Mouse (Mus musculus): Measurements from ENCODE around the gene Col9a3. TPM values are rescaled to one million over a fixed set of nuclear protein-coding genes. Genes with fewer than 3 reads are reported as not detected.

Gene Col9a3
- total RNA-seq (2021): 1 to 10 TPM in 1 of 2 experiments, under 1 TPM in 1; 0.53 to 1.2 TPM

DNA sequence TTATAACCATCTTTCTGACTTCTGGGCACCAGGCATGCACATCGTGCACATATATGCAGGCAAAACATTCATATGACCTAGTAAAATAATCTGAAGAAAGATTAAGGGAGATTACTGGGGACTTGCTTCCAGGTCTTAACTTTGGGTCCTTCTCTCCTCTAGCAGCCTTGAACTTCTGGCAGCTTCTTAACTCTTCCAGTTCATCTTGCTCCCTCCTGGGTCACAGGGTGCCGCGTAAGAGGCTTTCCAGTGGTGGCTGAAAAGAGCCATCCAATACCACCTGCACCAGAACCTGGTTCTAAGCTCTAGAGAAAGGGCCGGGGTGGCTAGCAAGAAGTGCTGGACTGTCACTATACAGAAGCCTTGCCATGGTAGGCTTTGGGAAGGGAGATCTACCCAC, at the start of gene Col9a3:
TSS of gene Col9a3 (plus strand) at position 301 of the 400 bp plus-strand sequence.
- no peak for DNase-seq
- intact Hi-C loops (cut with DNase I): no loop called here

DNA sequence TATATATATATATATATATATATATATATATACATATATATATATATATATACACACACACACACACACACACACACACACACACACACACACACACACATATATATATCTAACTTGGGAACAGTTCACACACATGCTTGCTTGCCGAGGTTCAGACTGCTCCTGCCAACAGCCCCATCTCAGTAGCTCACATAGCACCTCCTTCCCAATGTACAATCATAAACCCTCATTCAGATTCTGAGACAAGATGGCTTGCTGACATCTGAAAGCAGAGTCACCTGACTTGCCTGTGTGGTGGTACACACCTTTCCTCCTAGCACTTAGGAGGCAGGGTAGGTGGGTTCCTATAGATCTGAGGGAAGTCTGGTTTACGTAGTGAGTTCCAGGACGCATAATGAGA, 45.2 kb upstream of the Col9a3 start:
- no peak for DNase-seq
- intact Hi-C loops (cut with DNase I): no loop called here

GRCm38 (mm10) chr2:180555219-180555618, 42.4 kb upstream of the Col9a3 start:
- intact Hi-C loops (cut with DNase I): no loop called here
- DNase-seq: no peak

DNA sequence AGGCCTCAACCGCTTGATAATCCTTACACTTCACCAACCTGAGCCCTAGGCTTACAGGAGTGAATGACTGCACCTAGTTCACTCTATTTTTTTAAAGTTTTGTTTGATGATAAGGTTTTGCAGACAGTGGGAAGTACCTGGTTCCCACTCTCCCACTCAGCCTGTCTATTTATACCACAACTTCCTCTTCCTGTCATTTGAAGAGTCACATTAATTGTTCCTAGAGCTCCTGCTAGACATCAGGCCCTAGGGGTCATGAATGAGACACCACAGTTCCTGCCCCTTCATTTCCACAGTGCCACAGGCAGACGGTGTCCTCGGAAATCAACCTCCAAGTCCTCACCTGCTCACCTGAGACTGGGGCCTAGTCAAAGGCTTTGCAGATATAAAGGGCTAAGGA, 41.1 kb upstream of the Col9a3 start:
- no peak for DNase-seq
- intact Hi-C loops (cut with DNase I): no loop called here

- no peak for DNase-seq
- intact Hi-C loops (cut with DNase I): no loop called here
Measured at GRCm38 (mm10) chr2:180560245-180560644, 37.3 kb upstream of the Col9a3 start.

DNA sequence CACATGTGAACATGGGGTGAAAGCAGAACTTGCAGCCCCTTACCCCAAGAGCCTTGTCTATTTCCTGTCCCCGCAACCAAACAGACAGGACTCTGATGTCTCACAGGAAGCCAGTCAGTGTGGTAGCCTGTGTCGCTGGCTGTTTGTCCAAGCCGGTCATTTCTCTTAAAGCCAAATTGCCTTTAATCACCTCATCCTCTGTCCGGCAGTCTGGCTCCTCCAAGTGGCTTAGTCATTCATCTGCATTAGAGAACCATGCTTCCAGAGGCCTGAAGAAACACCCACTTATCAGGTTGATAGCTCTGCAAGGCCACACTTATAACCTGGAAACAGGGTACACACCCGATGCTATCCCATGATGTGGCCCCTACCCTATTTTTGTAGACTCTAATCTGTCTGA, 35.4 kb upstream of the Col9a3 start:
- intact Hi-C loops (cut with DNase I): no loop called here
- DNase-seq: no peak

- DNase-seq: no peak
- intact Hi-C loops (cut with DNase I): no loop called here
Measured at GRCm38 (mm10) chr2:180563296-180563695, 34.3 kb upstream of the Col9a3 start.

DNA sequence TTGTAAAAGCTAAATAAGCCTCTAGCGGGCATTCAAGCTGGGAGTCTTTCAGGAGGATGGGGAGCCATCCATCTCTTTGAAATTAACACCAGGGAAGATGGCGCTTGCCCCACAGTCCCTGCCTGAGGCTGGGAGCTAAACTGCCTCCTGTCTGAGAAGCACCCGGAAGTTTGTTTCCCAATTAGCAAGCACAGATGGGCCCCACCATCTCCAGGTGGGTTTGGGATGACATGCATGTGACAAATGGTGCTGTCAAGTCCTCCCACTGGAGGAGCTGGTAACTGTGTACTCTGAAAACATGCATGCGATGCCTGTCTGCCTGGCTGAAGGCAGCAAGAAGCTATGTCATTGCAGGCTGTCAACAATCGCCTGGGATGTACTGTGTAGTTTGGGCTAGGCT, 33.7 kb upstream of the Col9a3 start:
- no peak for DNase-seq
- intact Hi-C loops (cut with DNase I): no loop called here

DNA sequence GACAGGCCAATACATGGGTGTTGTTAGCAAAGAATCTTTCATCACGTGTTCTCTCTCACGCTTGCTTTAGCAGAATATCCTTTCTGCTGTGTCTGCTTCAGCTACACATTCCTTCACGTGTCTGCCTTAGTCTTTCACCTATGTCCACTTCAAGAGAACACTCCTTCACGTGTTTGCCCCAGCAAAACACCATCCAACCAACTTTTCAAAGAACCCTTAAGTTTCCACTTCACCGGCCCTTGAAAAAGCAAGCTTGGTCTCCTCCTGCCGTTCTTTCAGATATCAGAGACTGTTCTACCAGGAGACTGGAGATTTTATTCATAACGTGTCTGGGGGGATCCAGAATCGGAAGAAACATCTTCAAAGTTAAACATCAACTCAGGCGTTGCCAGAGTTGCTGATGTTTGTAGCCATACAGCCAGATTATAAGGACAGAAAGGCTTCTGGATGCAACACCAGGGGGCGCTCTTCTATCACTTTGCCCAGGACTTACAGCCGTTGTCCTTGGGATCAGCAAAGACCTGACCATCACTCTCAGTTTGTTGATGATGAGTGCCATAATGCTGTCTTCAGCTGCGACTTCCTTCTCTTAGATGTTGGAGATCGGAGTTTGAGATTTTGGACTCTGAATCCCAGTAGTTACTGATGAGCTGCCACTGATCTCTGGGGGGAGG, 31.2 kb upstream of the Col9a3 start:
- intact Hi-C loops (cut with DNase I): loop anchor here (1.0 kb wide), 1 partner anchor 179 kb away; no protein-coding TSS in a partner anchor
- peak; percentile 41 to 69 for DNase-seq

- intact Hi-C loops (cut with DNase I): no loop called here
Measured at GRCm38 (mm10) chr2:180569028-180569643, 28.5 kb upstream of the Col9a3 start.

DNA sequence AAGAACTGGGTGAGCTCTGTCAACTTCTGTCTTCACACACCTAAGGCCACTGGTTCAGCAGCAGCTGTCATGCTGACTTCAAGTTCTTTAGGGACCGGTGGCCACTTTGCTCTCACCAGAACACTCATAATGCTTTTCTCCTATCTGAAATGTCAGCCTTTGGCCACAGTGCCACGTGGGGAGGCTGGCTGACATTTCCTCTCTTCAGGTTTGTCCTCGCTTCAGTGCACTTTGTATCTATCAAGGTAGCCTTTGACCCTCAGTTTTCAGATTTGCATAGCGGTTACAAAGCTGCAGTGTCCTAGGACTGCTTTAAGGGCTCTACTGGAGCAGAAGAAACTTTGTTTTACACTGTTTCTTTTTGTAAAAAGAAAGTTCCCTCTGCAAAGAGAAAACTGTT, 21.1 kb upstream of the Col9a3 start:
- no peak for DNase-seq
- intact Hi-C loops (cut with DNase I): no loop called here

More at GRCm38 (mm10) chr2:180569028-180569643, 28.5 kb upstream of the Col9a3 start:
- DNase-seq: peak; percentile 75 to 78

DNA sequence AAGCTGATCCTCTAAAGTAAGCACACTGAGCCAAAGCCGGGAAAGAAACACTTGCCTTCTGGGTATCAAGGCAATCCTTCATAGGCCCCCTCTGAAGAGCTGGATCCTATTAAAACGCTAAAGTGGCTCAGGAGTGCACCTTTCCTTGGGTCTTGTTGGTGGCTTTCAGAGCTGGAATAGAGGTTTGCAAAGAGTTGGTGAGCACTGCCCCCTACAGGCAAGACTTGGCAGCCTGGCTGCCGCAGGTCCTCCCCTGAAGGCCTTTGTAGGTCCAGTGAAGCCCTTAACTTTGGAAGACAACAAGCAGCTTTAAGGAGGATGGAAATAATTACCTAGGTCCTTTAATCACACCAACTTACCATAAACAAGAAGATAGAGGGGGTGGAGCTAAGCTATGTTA, 18.9 kb upstream of the Col9a3 start:
- DNase-seq: peak; percentile 75 to 84
- intact Hi-C loops (cut with DNase I): loop anchor here (1.0 to 2.0 kb wide), 3 partner anchors 105 to 230 kb away; no protein-coding TSS in a partner anchor

GRCm38 (mm10) chr2:180581002-180581401, 16.6 kb upstream of the Col9a3 start, which contains the start of gene Mrgbp:
Gene Mrgbp, plus strand, starts transcription at chr2:180581304.
- intact Hi-C loops (cut with DNase I): loop anchor here (5.0 kb wide), 1 partner anchor 309 kb away; the partner anchor contains the start of gene Cables2
- DNase-seq: peak; percentile 44 to 52

GRCm38 (mm10) chr2:180582481-180583153, 15.0 kb upstream of the Col9a3 start:
- peak; percentile 98 to 99 for DNase-seq

GRCm38 (mm10) chr2:180583154-180583507, 14.5 kb upstream of the Col9a3 start:
- DNase-seq: peak in 1 of 2 experiments; percentile 12
- intact Hi-C loops (cut with DNase I): loop anchor here (5.0 kb wide), 1 partner anchor 311 kb away; the partner anchor contains the start of gene Cables2

More at GRCm38 (mm10) chr2:180582481-180583153, 15.0 kb upstream of the Col9a3 start:
- intact Hi-C loops (cut with DNase I): loop anchor here (1.0 to 5.0 kb wide), 2 partner anchors 163 to 310 kb away; partner anchors contain the start of gene Cables2

DNA sequence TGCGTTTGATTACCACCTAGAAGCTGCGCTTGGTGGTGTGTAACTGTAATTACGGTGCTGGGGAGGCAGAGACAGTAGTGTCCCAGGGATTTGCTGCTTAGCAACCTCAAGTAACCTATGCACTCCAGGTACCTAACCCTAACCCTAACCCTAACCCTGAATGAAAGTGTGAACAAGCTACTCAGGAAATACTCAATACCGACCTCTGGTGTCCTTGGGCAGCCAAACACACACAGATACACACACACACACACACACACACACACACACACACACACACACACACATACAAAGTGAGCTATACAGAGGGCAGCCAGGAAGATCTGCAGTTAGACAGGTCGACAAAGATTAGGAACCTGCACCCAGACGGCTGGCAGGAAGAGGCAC, 8.9 kb upstream of the Col9a3 start:
- intact Hi-C loops (cut with DNase I): no loop called here
- DNase-seq: no peak

- intact Hi-C loops (cut with DNase I): no loop called here
- DNase-seq: peak; percentile 89
Measured at GRCm38 (mm10) chr2:180589123-180589831, 8.3 kb upstream of the Col9a3 start, which contains the start of gene Ogfr. Gene Ogfr, plus strand, starts transcription at chr2:180589245.

DNA sequence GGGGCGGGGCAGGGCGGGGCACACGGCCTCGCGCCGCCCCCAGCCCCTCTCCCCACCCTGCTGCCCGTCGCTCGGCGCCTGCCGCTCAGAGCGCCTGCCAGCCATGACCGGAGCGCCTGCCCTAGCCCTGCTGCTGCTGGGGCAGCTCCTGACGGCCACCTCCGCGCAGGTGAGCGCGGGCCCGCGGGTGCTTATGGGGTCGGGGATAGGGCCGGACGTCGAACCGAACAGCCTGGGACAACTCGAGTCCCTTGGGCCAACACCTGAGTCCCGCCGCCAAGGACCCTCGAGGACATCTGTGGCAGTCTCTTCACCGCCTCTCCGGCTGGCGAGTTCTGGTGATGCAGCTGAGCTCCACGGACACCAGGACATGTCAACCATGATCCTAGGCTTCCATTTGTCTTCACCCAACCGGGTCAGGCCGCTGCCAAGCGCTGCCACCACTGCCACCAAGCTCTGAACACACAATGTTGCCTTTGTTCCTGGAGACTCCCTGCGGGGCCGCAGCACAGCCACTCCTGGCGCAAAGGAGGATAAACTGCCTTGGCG, 641 bp downstream of the Col9a3 start:
- no peak for DNase-seq
- intact Hi-C loops (cut with DNase I): no loop called here

DNA sequence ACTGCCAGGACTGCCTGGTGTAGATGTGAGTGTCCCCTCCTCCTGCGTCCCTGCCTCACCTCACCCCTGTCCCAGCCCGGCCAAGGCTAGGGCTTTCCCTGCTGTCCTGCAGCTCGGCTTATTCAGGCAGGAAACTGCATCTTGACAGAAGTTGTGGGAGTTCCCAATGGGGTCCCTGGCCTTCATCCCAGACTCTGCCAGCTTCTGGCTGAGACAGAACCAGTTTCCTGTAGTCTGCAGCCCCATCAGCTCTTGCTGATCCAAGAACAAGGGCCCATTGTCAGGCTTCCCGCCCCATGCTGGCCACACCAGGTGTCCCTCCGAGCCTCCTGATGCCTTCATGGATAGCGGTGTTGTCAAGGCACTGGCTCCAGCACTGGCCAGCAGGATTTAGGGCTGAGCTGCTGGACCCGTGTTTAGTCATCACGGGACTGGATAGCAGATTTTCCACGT, 3.0 kb downstream of the Col9a3 start:
- intact Hi-C loops (cut with DNase I): no loop called here
- no peak for DNase-seq

DNA sequence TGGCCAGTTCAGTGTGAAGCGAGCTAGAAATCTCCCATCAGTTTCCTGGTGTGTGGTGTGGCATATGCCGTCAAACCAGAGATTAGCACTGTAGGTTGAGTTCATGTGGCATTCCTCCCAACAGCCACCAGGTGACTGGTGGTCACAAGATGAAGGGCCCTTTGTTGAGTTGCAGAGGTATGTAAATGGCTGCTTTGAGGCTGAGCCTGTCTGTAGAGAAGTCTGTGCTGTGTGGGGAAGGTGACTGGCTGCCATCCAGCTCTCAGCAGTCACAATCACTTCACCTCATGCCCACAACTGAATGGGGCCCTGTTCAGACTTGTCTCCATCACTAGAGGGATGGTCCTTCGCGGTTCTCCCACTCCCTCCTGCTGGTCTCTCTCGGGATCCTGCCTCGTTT, 7.2 kb downstream of the Col9a3 start:
- intact Hi-C loops (cut with DNase I): no loop called here

More for the DNA sequence above, 7.2 kb downstream of the Col9a3 start:
- DNase-seq: no peak

All from heart, postnatal 10 days (tissue).